Mouse (Mus musculus) embryo, embryonic 9.5 days (tissue): ENCODE results near the gene Epha8.
A peak's percentile ranks its signal among the peaks of the same experiment; 100 is the strongest.

Source experiments
- DNase-seq: peaks from one replicate; pipeline ENCODE4 v3.0.0-alpha.2; 2017; ENCODE audit errors: extremely low spot score

Gene Epha8

GRCm38 (mm10) chr4:136960068-136960467, 3.5 kb upstream of the Epha8 start:
- no peak for DNase-seq

- DNase-seq, result no peak
Measured at GRCm38 (mm10) chr4:136954562-136954961, 2.1 kb downstream of the Epha8 start.

- DNase-seq, result no peak
Measured at GRCm38 (mm10) chr4:136949266-136949989, 7.2 kb downstream of the Epha8 start.

GRCm38 (mm10) chr4:136945397-136945796, 11.2 kb downstream of the Epha8 start:
- DNase-seq, result no peak

GRCm38 (mm10) chr4:136944558-136945350, 11.9 kb downstream of the Epha8 start:
- no peak for DNase-seq

- DNase-seq, result no peak
Measured at GRCm38 (mm10) chr4:136943175-136943574, 13.4 kb downstream of the Epha8 start.

GRCm38 (mm10) chr4:136942761-136943160, 13.9 kb downstream of the Epha8 start:
- no peak for DNase-seq

GRCm38 (mm10) chr4:136937935-136938334, 18.7 kb downstream of the Epha8 start:
- DNase-seq, result no peak

- DNase-seq, result no peak
Measured at GRCm38 (mm10) chr4:136937344-136937743, 19.3 kb downstream of the Epha8 start.

- no peak for DNase-seq
Measured at GRCm38 (mm10) chr4:136934746-136935613, 21.6 kb downstream of the Epha8 start.

GRCm38 (mm10) chr4:136930474-136930873, 26.1 kb downstream of the Epha8 start:
- no peak for DNase-seq

- DNase-seq, result peak; percentile 52
Measured at GRCm38 (mm10) chr4:136928928-136929327, 27.7 kb downstream of the Epha8 start.

- no peak for DNase-seq
Measured at GRCm38 (mm10) chr4:136925804-136926203, 30.8 kb downstream of the Epha8 start.

- DNase-seq, result peak; percentile 82
Measured at GRCm38 (mm10) chr4:136924529-136924928, 32.1 kb downstream of the Epha8 start.

GRCm38 (mm10) chr4:136919526-136919925, 37.1 kb downstream of the Epha8 start:
- DNase-seq, result no peak

GRCm38 (mm10) chr4:136918834-136919233, 37.8 kb downstream of the Epha8 start:
- no peak for DNase-seq

GRCm38 (mm10) chr4:136917165-136917524, 39.5 kb downstream of the Epha8 start:
- no peak for DNase-seq

- DNase-seq, result no peak
Measured at GRCm38 (mm10) chr4:136916359-136917164, 40.1 kb downstream of the Epha8 start.

- no peak for DNase-seq
Measured at GRCm38 (mm10) chr4:136912841-136913240, 43.8 kb downstream of the Epha8 start.

- DNase-seq, result no peak
Measured at GRCm38 (mm10) chr4:136911804-136912203, 44.8 kb downstream of the Epha8 start.

GRCm38 (mm10) chr4:136911211-136911646, 45.4 kb downstream of the Epha8 start:
- peak; percentile 29 for DNase-seq
